Mouse (Mus musculus) lung, postnatal 0 days (tissue): Measurements from ENCODE around the gene Vav3.

Source experiments
- CTCF ChIP-seq: IDR thresholded peaks from 2 replicates; pipeline ENCODE4 v1.5.1; 2016; ENCODE audit warnings: antibody characterized with exemption, mild to moderate bottlenecking
- EP300 ChIP-seq: IDR thresholded peaks from 2 replicates; pipeline ENCODE4 v1.6.1; 2016; ENCODE audit warnings: antibody characterized with exemption, mild to moderate bottlenecking, control low read depth

- TF ChIP-seq CTCF: no peak
- no peak for TF ChIP-seq EP300
These were observed 341.4 kb downstream of the Vav3 start for GRCm38 (mm10) chr3:109681863-109682262.
